Mouse (Mus musculus) gastrocnemius, adult 18-20 months (tissue): ENCODE measurements around the gene Stk38l. TPM values are rescaled to one million over a fixed set of nuclear protein-coding genes. Genes with fewer than 3 reads are reported as not detected.
"Not testable (repeated sequence)": the region's sequence is repeated elsewhere in the genome, so short reads cannot be mapped to it uniquely, and the experiment has no call there.

Source experiments
- DNase-seq: peaks from one replicate; pipeline ENCODE4 v3.0.0; 2021; ENCODE audit warnings: low spot score
- total RNA-seq, 2 experiments: library from RNA; stranded (reverse); gene quantifications; 2 replicates each; pipeline ENCODE4 v1.2.3; 2021

The Stk38l gene
- total RNA-seq, 2 experiments from 2014 or later, result 8.7 to 10.1 TPM

GRCm38 (mm10) chr6:146770005-146770745 is 45.4 kb downstream of the Stk38l start:
- DNase-seq, result no peak

GRCm38 (mm10) chr6:146770808-146771207 is 46.0 kb downstream of the Stk38l start:
- no peak for DNase-seq

- not testable (repeated sequence) for DNase-seq
Measured at GRCm38 (mm10) chr6:146775864-146776263, 51.1 kb downstream of the Stk38l start.

- DNase-seq, result peak; percentile 28
Measured at GRCm38 (mm10) chr6:146776610-146777389, 52.0 kb downstream of the Stk38l start.

GRCm38 (mm10) chr6:146778055-146778454 is 53.3 kb downstream of the Stk38l start:
- no peak for DNase-seq

- DNase-seq, result no peak
Measured at GRCm38 (mm10) chr6:146781566-146781965, 56.8 kb downstream of the Stk38l start.

- no peak for DNase-seq
Measured at GRCm38 (mm10) chr6:146793527-146793926, 68.7 kb downstream of the Stk38l start.

- no peak for DNase-seq
Measured at GRCm38 (mm10) chr6:146795166-146795923, 70.5 kb downstream of the Stk38l start.

- DNase-seq, result peak; percentile 68
Measured at GRCm38 (mm10) chr6:146795924-146796545, 71.2 kb downstream of the Stk38l start, which contains the start of gene Arntl2. TSS of gene Arntl2 (plus strand) at chr6:146796055.

GRCm38 (mm10) chr6:146797446-146797845 is 72.7 kb downstream of the Stk38l start:
- DNase-seq, result no peak

GRCm38 (mm10) chr6:146809991-146810390 is 85.2 kb downstream of the Stk38l start:
- no peak for DNase-seq

GRCm38 (mm10) chr6:146813007-146813406 is 88.2 kb downstream of the Stk38l start:
- no peak for DNase-seq

- DNase-seq, result no peak
Measured at GRCm38 (mm10) chr6:146820177-146820965, 95.6 kb downstream of the Stk38l start.

GRCm38 (mm10) chr6:146821958-146822357 is 97.2 kb downstream of the Stk38l start:
- no peak for DNase-seq

GRCm38 (mm10) chr6:146824727-146825486 is 100.1 kb downstream of the Stk38l start:
- peak; percentile 60 for DNase-seq

GRCm38 (mm10) chr6:146825487-146825773 is 100.6 kb downstream of the Stk38l start:
- DNase-seq, result no peak
